Mouse (Mus musculus) CH12.LX (cell line): ENCODE data around the gene Afg3l1.

Source experiments
- GABPA ChIP-seq: IDR thresholded peaks from 2 replicates; pipeline ENCODE4 v1.6.1; 2012; ENCODE audit warnings: low read depth, low read length, improper control_type of control experiment, inconsistent platforms; ENCODE audit not compliant: insufficient replicate concordance
- HCFC1 ChIP-seq: IDR thresholded peaks from 2 replicates; pipeline ENCODE4 v1.6.1; 2012; ENCODE audit warnings: low read depth, mild to moderate bottlenecking, inconsistent platforms, low read length, improper control_type of control experiment
- MAFK ChIP-seq: IDR thresholded peaks from 2 replicates; pipeline ENCODE4 v1.6.1; 2011; ENCODE audit warnings: low read length, improper control_type of control experiment; ENCODE audit not compliant: insufficient replicate concordance

DNA sequence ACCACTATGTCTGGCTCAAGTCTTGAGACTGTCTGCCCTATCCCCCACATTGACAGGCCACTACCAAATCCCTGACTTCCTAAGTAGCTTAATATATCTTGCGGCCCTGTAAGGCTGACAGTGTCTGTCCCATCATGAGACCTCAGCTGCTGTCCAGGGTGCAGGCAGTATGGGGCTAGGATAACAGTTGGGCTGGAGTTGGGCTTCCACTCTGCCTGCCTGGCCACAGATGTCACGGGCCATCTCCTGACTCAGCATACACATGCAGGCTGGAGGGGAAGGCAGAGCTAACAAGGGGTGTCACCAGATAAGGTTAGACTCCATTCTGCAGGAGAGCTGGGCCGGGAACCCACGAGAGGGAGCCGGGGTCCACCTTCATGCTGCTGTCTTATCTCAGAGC, 29.4 kb downstream of the Afg3l1 start:
- TF ChIP-seq GABPA, result no peak
- no peak for TF ChIP-seq MAFK
- no peak for TF ChIP-seq HCFC1
